Mouse (Mus musculus) hindbrain, embryonic 16.5 days (tissue): ENCODE measurements at regions not wholly inside any gene's neighbourhood (a gene's known extent, or its start where the extent isn't known, plus 50 kb on each side); places are given as distances from the start of the nearest gene placed in this dataset.
A peak's percentile ranks its signal among the peaks of the same experiment; 100 is the strongest.

Experiments used
- ATAC-seq: fragments of 200-750 bp; cut with Nextera tagmentation; 2 replicates; pipeline ENCODE4 v1.8.0; 2017; ENCODE audit warnings: moderate TSS enrichment, moderate library complexity
- H3K27ac ChIP-seq: fragments of 300-500 bp; sonication (generic); 2 replicates; pipeline ENCODE4 v1.5.1; 2014; ENCODE audit warnings: low read depth, mild to moderate bottlenecking, control low read depth, low read length, moderate library complexity
- H3K27me3 ChIP-seq: fragments of 300-500 bp; sonication (generic); replicated peaks from 2 replicates; pipeline ENCODE4 v1.6.1; 2014; ENCODE audit warnings: low read length; ENCODE audit not compliant: control insufficient read depth, insufficient read depth
- H3K36me3 ChIP-seq: fragments of 300-500 bp; sonication (generic); 2 replicates; pipeline ENCODE4 v1.6.1; 2014; ENCODE audit warnings: mild to moderate bottlenecking, low read length, moderate library complexity, mixed read lengths; ENCODE audit not compliant: control insufficient read depth, insufficient read depth
- H3K4me1 ChIP-seq: fragments of 300-500 bp; sonication (generic); 2 replicates; pipeline ENCODE4 v1.6.1; 2014; ENCODE audit warnings: low read depth, low read length; ENCODE audit not compliant: control insufficient read depth, insufficient read depth
- H3K4me2 ChIP-seq: fragments of 300-500 bp; sonication (generic); 2 replicates; pipeline ENCODE4 v1.6.1; 2014; ENCODE audit warnings: mild to moderate bottlenecking, low read length, control low read depth, moderate library complexity
- H3K4me3 ChIP-seq: fragments of 300-500 bp; sonication (generic); 2 replicates; pipeline ENCODE4 v1.5.1; 2014; ENCODE audit warnings: mild to moderate bottlenecking, low read length, control low read depth, moderate library complexity
- H3K9ac ChIP-seq: fragments of 300-500 bp; sonication (generic); 2 replicates; pipeline ENCODE4 v1.6.1; 2014; ENCODE audit warnings: low read depth, mild to moderate bottlenecking, control low read depth, low read length, moderate library complexity
- H3K9me3 ChIP-seq: fragments of 300-500 bp; sonication (generic); 2 replicates; pipeline ENCODE4 v1.6.1; 2014; ENCODE audit warnings: mild to moderate bottlenecking, low read length, moderate library complexity; ENCODE audit not compliant: control insufficient read depth
- WGBS: fragments of 180-500 bp; shearing (Covaris S2); extraction: QIAGEN DNeasy Blood & Tissue Kit; methylation state at CpG from one replicate; pipeline ENCODE4 v1.1.7; 2014; 5-methylcytosine and 5-hydroxymethylcytosine counted together

DNA sequence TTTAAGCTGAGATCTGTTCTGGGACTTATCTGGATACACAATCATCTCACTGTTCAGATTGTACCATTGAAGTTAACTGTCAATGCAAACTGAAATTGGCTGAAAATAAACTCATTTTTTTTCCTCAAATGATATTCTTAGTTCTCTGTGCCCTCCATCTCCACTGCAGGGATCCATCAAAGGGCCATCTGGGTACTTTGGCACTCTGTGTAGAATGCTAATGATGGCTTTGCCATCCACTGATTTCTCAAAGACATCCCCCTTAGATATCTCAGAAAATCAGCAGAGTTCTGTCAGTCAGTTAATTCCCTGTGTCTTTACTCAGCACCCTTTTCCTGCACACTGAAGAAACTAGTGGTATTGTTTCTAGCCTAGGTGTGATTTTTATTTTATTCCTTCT lies 224.6 kb downstream of the Papss1 start:
- Histone ChIP-seq H3K4me1 (no peaks in the 10 kb centered on the region), H3K9ac (no peak overlapping the region), H3K4me2 (no peak overlapping the region), H3K27ac (no peak overlapping the region), H3K27me3 (no peaks in the 10 kb centered on the region), H3K36me3 (no peaks in the 10 kb centered on the region), H3K9me3 (no peaks in the 10 kb centered on the region), H3K4me3 (no peak overlapping the region)
- no peak for ATAC-seq

DNA sequence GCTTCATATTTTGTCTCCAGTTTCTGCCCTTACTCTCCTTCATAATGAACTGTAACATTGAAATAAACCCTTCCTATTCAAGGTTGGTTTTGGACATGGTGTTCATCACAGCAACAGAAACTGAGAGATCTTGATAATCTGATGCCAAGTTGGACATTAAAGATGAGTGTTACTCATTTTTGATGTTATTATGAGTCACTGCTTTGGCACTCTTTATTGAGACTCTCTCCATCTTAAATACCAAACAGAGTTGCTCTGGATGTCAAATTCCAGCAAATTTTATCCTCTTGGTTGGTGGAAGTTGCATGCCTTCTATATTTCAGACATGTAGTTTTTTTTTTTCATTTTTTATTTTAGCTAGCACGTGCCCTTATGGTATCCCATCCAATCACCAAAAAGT lies 229.5 kb downstream of the Papss1 start:
- Histone ChIP-seq H3K4me1 (no peaks in the 10 kb centered on the region), H3K4me2 (no peak overlapping the region), H3K27me3 (no peaks in the 10 kb centered on the region), H3K9me3 (no peaks in the 10 kb centered on the region), H3K4me3 (no peak overlapping the region), H3K36me3 (no peaks in the 10 kb centered on the region), H3K9ac (no peak overlapping the region), H3K27ac (no peak overlapping the region)
- 89% methylated on average over 1 of the region's 1 CpGs for WGBS
- no peak for ATAC-seq

- H3K9me3 ChIP-seq = no peaks in the 10 kb centered on the region
- no peak overlapping the region for H3K27ac ChIP-seq
- no peaks in the 10 kb centered on the region for H3K27me3 ChIP-seq
- no peak overlapping the region for H3K4me2 ChIP-seq
- no peak overlapping the region for H3K4me3 ChIP-seq
- H3K4me1 ChIP-seq = no peaks in the 10 kb centered on the region
- no peak for ATAC-seq
- no peak overlapping the region for H3K9ac ChIP-seq
- WGBS = 76% methylated on average over 10 of the region's 10 CpGs
- no peaks in the 10 kb centered on the region for H3K36me3 ChIP-seq
Observed at GRCm38 (mm10) chr3:131795108-131796005, 230.8 kb downstream of the Papss1 start.

- Histone ChIP-seq H3K4me2 (no peak overlapping the region), H3K27me3 (no peaks in the 10 kb centered on the region), H3K4me1 (no peaks in the 10 kb centered on the region), H3K4me3 (no peak overlapping the region), H3K9ac (no peak overlapping the region), H3K9me3 (no peaks in the 10 kb centered on the region), H3K36me3 (no peaks in the 10 kb centered on the region), H3K27ac (no peak overlapping the region)
- WGBS = 79% methylated on average over 4 of the region's 4 CpGs
- no peak for ATAC-seq
Observed at GRCm38 (mm10) chr3:131799774-131800173, 235.2 kb downstream of the Papss1 start.

DNA sequence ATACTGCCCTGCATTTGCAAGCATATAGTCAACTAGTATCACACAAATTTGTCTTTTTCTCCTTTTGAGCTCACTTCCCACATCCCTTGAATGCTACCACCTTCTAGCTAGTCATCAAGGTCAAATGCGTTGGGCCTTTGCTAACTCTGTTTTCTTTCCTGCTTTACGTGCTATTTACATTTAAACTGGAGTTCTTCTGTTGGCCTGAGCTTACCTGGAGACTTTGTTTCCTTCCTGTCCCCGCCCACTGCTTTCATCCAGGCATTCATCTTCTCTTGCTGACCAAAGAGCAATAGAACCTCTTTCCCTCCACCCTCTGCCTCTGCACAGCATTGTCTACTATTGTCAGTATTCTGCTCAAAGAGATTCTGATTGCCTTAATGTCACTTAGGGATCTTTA lies 237.0 kb downstream of the Papss1 start:
- Histone ChIP-seq H3K27me3 (no peaks in the 10 kb centered on the region), H3K4me2 (no peak overlapping the region), H3K9me3 (no peaks in the 10 kb centered on the region), H3K9ac (no peak overlapping the region), H3K36me3 (no peaks in the 10 kb centered on the region), H3K4me3 (no peak overlapping the region), H3K4me1 (no peaks in the 10 kb centered on the region), H3K27ac (no peak overlapping the region)
- ATAC-seq = no peak
- WGBS = 78% methylated on average over 3 of the region's 3 CpGs

DNA sequence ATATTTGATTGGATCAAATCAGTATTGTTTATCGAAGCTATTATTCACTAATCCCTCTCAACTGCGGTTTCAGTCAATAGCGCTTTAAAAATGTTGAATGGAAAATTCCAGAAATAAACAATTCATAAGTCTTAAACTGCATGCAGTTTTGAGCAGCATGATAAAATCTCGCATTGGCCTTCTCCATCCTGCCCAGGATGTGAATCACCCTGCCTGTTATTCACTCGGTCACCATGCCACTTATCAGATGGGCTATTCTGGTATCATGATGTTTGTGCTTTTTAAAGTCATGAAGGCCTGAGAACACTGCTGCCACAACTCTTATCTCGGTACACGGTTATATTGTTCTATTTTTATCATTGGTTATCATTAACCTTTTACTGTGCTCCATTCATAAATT lies 238.3 kb downstream of the Papss1 start:
- WGBS = 85% methylated on average over 7 of the region's 7 CpGs
- no peaks in the 10 kb centered on the region for H3K36me3 ChIP-seq
- H3K27ac ChIP-seq = no peak overlapping the region
- H3K27me3 ChIP-seq = no peaks in the 10 kb centered on the region
- no peaks in the 10 kb centered on the region for H3K9me3 ChIP-seq
- no peak overlapping the region for H3K9ac ChIP-seq
- H3K4me2 ChIP-seq = no peak overlapping the region
- H3K4me3 ChIP-seq = no peak overlapping the region
- H3K4me1 ChIP-seq = no peaks in the 10 kb centered on the region
- ATAC-seq = no peak

DNA sequence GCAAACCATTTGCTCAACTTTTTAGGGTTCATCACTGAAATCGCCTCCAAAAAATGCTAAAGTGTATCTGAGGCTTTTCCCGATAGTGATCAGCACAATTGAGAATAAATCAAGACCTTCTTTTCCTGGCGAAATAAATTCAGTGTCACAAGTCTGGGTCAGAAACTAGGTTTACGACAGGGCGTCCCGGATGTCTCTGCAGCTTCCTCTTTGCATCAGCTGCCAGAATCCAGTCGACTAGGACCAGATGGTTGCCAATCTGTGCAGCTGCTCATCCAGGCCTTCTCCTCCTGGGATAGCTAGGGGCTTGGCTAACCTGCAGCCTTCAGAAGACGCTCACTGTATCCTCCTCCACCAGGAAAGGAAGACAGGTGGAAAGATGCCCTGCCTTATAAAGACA lies 243.6 kb downstream of the Papss1 start:
- ATAC-seq = peak; percentile 77; the same call in 1 of the 2 replicates

DNA sequence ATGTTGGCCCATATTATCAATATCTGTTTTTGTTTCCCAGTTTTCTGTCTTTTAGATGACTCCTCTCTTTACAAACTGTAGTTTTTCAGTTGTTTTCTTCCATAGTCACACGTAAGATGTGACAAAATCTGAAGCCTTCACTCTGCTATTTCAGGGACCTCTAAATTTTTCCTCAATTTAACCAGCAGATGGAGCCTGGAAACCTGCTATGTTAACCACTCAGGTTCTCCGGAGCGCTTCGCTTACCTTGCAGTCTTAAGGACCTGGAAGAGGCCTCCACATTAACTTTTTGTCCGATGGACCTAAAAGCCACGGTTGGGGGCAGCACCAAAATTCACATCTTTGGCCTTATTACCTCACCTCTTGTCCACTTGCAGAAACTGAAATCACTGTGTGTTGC lies 248.4 kb downstream of the Papss1 start:
- Histone ChIP-seq H3K4me1 (no peaks in the 10 kb centered on the region), H3K27ac (no peak overlapping the region), H3K9ac (no peak overlapping the region), H3K9me3 (no peaks in the 10 kb centered on the region), H3K4me3 (no peak overlapping the region), H3K36me3 (no peaks in the 10 kb centered on the region), H3K27me3 (no peaks in the 10 kb centered on the region), H3K4me2 (no peak overlapping the region)
- 53% methylated on average over 6 of the region's 6 CpGs for WGBS
- ATAC-seq = peak; percentile 67; the same call in 1 of the 2 replicates

More for the DNA sequence above, 243.6 kb downstream of the Papss1 start:
- Histone ChIP-seq H3K27ac (no peak overlapping the region), H3K27me3 (no peaks in the 10 kb centered on the region), H3K9me3 (no peaks in the 10 kb centered on the region), H3K36me3 (no peaks in the 10 kb centered on the region), H3K4me3 (no peak overlapping the region), H3K9ac (no peak overlapping the region), H3K4me2 (no peak overlapping the region), H3K4me1 (no peaks in the 10 kb centered on the region)
- WGBS = 78% methylated on average over 8 of the region's 8 CpGs

DNA sequence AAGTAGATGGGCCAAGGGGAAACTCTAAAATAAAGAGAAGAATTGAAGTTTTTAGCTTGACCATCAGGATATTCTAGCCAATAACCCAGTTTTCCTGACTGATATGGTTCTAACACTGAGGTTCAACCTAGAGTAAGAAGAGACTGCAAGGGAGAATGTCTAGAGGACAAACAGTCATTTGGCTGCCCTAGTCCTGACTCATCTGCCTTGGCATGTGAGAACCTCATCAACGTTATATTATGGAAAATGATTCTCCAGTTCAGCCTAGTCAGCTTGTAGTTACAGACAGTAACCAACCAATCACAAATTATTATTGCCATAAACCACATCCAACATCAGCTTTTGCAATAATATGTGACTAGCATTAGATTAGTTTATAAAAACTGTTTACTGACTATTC lies 254.2 kb downstream of the Papss1 start:
- Histone ChIP-seq H3K9me3 (no peaks in the 10 kb centered on the region), H3K9ac (no peak overlapping the region), H3K4me2 (no peak overlapping the region), H3K36me3 (no peaks in the 10 kb centered on the region), H3K4me3 (no peak overlapping the region), H3K27ac (no peak overlapping the region), H3K4me1 (no peaks in the 10 kb centered on the region), H3K27me3 (no peaks in the 10 kb centered on the region)
- WGBS = 83% methylated on average over 1 of the region's 1 CpGs
- ATAC-seq = no peak
